Mouse (Mus musculus): ENCODE measurements around the gene Me3. TPM values are rescaled to one million over a fixed set of nuclear protein-coding genes. Genes with fewer than 3 reads are reported as not detected.

Me3 gene
- polyA plus RNA-seq, 1 experiment from 2014 or later: 12.1 TPM

GRCm38 (mm10) chr7:89773926-89774325 is 141.7 kb downstream of the Me3 start:
- no peaks in the 10 kb centered on the region for H3K27me3 ChIP-seq
- DNase-seq (ENCODE audit: low read depth, low spot score): no peak
- ChIA-PET POLR2A (no interaction called here), CTCF (interaction anchor here (1.0 to 1.3 kb wide), 2 partner anchors 17 to 41 kb away, joined by 3 to 4 read pairs; no protein-coding TSS in a partner anchor)
- peak; percentile 26 for ATAC-seq
- in situ Hi-C loops (cut with MboI; ENCODE audit: low pct_unique_long_range_greater_than_20kb): no loop called here
- TF ChIP-seq CTCF (IDR thresholded peaks at IDR 0.05): no peak

GRCm38 (mm10) chr7:89775848-89776247 is 143.7 kb downstream of the Me3 start:
- no peak for ATAC-seq
- in situ Hi-C loops (cut with MboI; ENCODE audit: low pct_unique_long_range_greater_than_20kb): no loop called here
- no peak for TF ChIP-seq CTCF (IDR thresholded peaks at IDR 0.05)
- no peak for DNase-seq (ENCODE audit: low read depth, low spot score)
- no peaks in the 10 kb centered on the region for H3K27me3 ChIP-seq
- CTCF ChIA-PET: no interaction called here
- POLR2A ChIA-PET: no interaction called here

- ChIA-PET CTCF (interaction anchor here (1.6 kb wide), 1 partner anchor 30 kb away, joined by 3 read pairs; no protein-coding TSS in a partner anchor), POLR2A (no interaction called here)
- no peaks in the 10 kb centered on the region for H3K27me3 ChIP-seq
- no peak for TF ChIP-seq CTCF (IDR thresholded peaks at IDR 0.05)
- in situ Hi-C loops (cut with MboI; ENCODE audit: low pct_unique_long_range_greater_than_20kb): loop anchor here (10.0 kb wide), 1 partner anchor 53 kb away; no protein-coding TSS in a partner anchor
- ATAC-seq: no peak
- no peak for DNase-seq (ENCODE audit: low read depth, low spot score)
Measured at GRCm38 (mm10) chr7:89781391-89781790, 149.2 kb downstream of the Me3 start.

GRCm38 (mm10) chr7:89787735-89788134 is 155.5 kb downstream of the Me3 start:
- no peaks in the 10 kb centered on the region for H3K27me3 ChIP-seq
- DNase-seq (ENCODE audit: low read depth, low spot score) (peak; percentile 69), ATAC-seq (peak; percentile 84)
- in situ Hi-C loops (cut with MboI; ENCODE audit: low pct_unique_long_range_greater_than_20kb): loop anchor here (10.0 kb wide), 1 partner anchor 47 kb away; no protein-coding TSS in a partner anchor
- CTCF ChIA-PET: interaction anchor here (1.2 to 1.6 kb wide), 2 partner anchors 20 to 24 kb away, joined by 3 to 4 read pairs; no protein-coding TSS in a partner anchor
- POLR2A ChIA-PET: interaction anchor here (1.0 kb wide), 1 partner anchor 49 kb away, joined by 3 read pairs; no protein-coding TSS in a partner anchor
- no peak for TF ChIP-seq CTCF (IDR thresholded peaks at IDR 0.05)

GRCm38 (mm10) chr7:89792576-89792975 is 160.4 kb downstream of the Me3 start:
- in situ Hi-C loops (cut with MboI; ENCODE audit: low pct_unique_long_range_greater_than_20kb): no loop called here
- ChIA-PET CTCF (interaction anchor here (1.1 kb wide), 1 partner anchor 39 kb away, joined by 3 read pairs; no protein-coding TSS in a partner anchor), POLR2A (no interaction called here)
- H3K27me3 ChIP-seq: no peaks in the 10 kb centered on the region
- TF ChIP-seq CTCF (IDR thresholded peaks at IDR 0.05): no peak
- no peak for DNase-seq (ENCODE audit: low read depth, low spot score)
- no peak for ATAC-seq

- ATAC-seq: no peak
- CTCF ChIA-PET: no interaction called here
- TF ChIP-seq CTCF (IDR thresholded peaks at IDR 0.05): no peak
Measured at GRCm38 (mm10) chr7:89795366-89795765, 163.2 kb downstream of the Me3 start.

GRCm38 (mm10) chr7:89796351-89796801 is 164.2 kb downstream of the Me3 start:
- POLR2A ChIA-PET: no interaction called here
- TF ChIP-seq CTCF (IDR thresholded peaks at IDR 0.05): no peak
- no peak for ATAC-seq
- CTCF ChIA-PET: no interaction called here
- no peak for DNase-seq (ENCODE audit: low read depth, low spot score)
- no peaks in the 10 kb centered on the region for H3K27me3 ChIP-seq
- in situ Hi-C loops (cut with MboI; ENCODE audit: low pct_unique_long_range_greater_than_20kb): no loop called here

More at GRCm38 (mm10) chr7:89795366-89795765, 163.2 kb downstream of the Me3 start:
- in situ Hi-C loops (cut with MboI; ENCODE audit: low pct_unique_long_range_greater_than_20kb): no loop called here
- DNase-seq (ENCODE audit: low read depth, low spot score): no peak
- POLR2A ChIA-PET: interaction anchor here (0.6 kb wide), 1 partner anchor 661 kb away, joined by 3 read pairs; no protein-coding TSS in a partner anchor
- no peaks in the 10 kb centered on the region for H3K27me3 ChIP-seq

- in situ Hi-C loops (cut with MboI; ENCODE audit: low pct_unique_long_range_greater_than_20kb): no loop called here
- ATAC-seq: no peak
- no peaks in the 10 kb centered on the region for H3K27me3 ChIP-seq
- no peak for DNase-seq (ENCODE audit: low read depth, low spot score)
- ChIA-PET POLR2A (interaction anchor here (0.6 to 0.8 kb wide), 2 partner anchors 16 to 19 kb away, joined by 3 read pairs; no protein-coding TSS in a partner anchor), CTCF (interaction anchor here (2.1 kb wide), 1 partner anchor 8 kb away, joined by 5 read pairs; no protein-coding TSS in a partner anchor)
- TF ChIP-seq CTCF (IDR thresholded peaks at IDR 0.05): no peak
Measured at GRCm38 (mm10) chr7:89798358-89799020, 166.3 kb downstream of the Me3 start.

GRCm38 (mm10) chr7:89802447-89802846 is 170.3 kb downstream of the Me3 start:
- ATAC-seq (no peak), DNase-seq (ENCODE audit: low read depth, low spot score) (no peak)
- POLR2A ChIA-PET: no interaction called here
- no peak for TF ChIP-seq CTCF (IDR thresholded peaks at IDR 0.05)
- in situ Hi-C loops (cut with MboI; ENCODE audit: low pct_unique_long_range_greater_than_20kb): no loop called here
- CTCF ChIA-PET: interaction anchor here (0.6 to 1.6 kb wide), 2 partner anchors 9 to 35 kb away, joined by 3 to 4 read pairs; no protein-coding TSS in a partner anchor
- H3K27me3 ChIP-seq: no peaks in the 10 kb centered on the region

- ChIA-PET CTCF (no interaction called here), POLR2A (no interaction called here)
- in situ Hi-C loops (cut with MboI; ENCODE audit: low pct_unique_long_range_greater_than_20kb): no loop called here
- no peak for ATAC-seq
- no peak for DNase-seq (ENCODE audit: low read depth, low spot score)
- no peaks in the 10 kb centered on the region for H3K27me3 ChIP-seq
- TF ChIP-seq CTCF (IDR thresholded peaks at IDR 0.05): no peak
Measured at GRCm38 (mm10) chr7:89803966-89804365, 171.8 kb downstream of the Me3 start.

GRCm38 (mm10) chr7:89809400-89809799 is 177.2 kb downstream of the Me3 start:
- POLR2A ChIA-PET: no interaction called here
- no peak for TF ChIP-seq CTCF (IDR thresholded peaks at IDR 0.05)

More at GRCm38 (mm10) chr7:89809400-89809799, 177.2 kb downstream of the Me3 start:
- CTCF ChIA-PET: interaction anchor here (1.3 kb wide), 1 partner anchor 15 kb away, joined by 4 read pairs; no protein-coding TSS in a partner anchor
- no peak for ATAC-seq
- H3K27me3 ChIP-seq: no peaks in the 10 kb centered on the region
- in situ Hi-C loops (cut with MboI; ENCODE audit: low pct_unique_long_range_greater_than_20kb): no loop called here
- no peak for DNase-seq (ENCODE audit: low read depth, low spot score)

Data from Patski (cell line).